Mouse (Mus musculus) mouse trophoblast stem cell (cell line): ENCODE data around the gene Col4a4.

ENCODE experiments used
- in situ Hi-C, 2 experiments: fragments of 300-500 bp; cut with MseI, MboI; formaldehyde crosslinking; loops; 2 replicates in 1 of 2; 3 replicates in 1 of 2; pipeline ENCODE4 v1.15.1; 2025

Col4a4 gene

GRCm38 (mm10) chr1:82476256-82476655, 110.4 kb downstream of the Col4a4 start:
- in situ Hi-C loops, result no loop called here

- in situ Hi-C loops, result no loop called here
Observed at GRCm38 (mm10) chr1:82475821-82476220, 110.8 kb downstream of the Col4a4 start.

- in situ Hi-C loops, result no loop called here
Observed at GRCm38 (mm10) chr1:82475254-82475653, 111.4 kb downstream of the Col4a4 start.

- in situ Hi-C loops, result loop anchor here in 1 of 2 experiments (25.0 kb wide), 1 partner anchor 1162 kb away; no protein-coding TSS in a partner anchor
Observed at GRCm38 (mm10) chr1:82474461-82474961, 112.1 kb downstream of the Col4a4 start.

- in situ Hi-C loops, result loop anchor here in 1 of 2 experiments (25.0 kb wide), 1 partner anchor 1161 kb away; no protein-coding TSS in a partner anchor
Observed at GRCm38 (mm10) chr1:82473467-82473866, 113.2 kb downstream of the Col4a4 start.

GRCm38 (mm10) chr1:82470516-82471225, 116.0 kb downstream of the Col4a4 start:
- in situ Hi-C loops, result loop anchor here in 1 of 2 experiments (25.0 kb wide), 1 partner anchor 1158 kb away; no protein-coding TSS in a partner anchor

- in situ Hi-C loops, result loop anchor here in 1 of 2 experiments (25.0 kb wide), 1 partner anchor 1157 kb away; no protein-coding TSS in a partner anchor
Observed at GRCm38 (mm10) chr1:82468872-82469271, 117.8 kb downstream of the Col4a4 start.

- in situ Hi-C loops, result loop anchor here in 1 of 2 experiments (25.0 kb wide), 1 partner anchor 1153 kb away; no protein-coding TSS in a partner anchor
Observed at GRCm38 (mm10) chr1:82465321-82465853, 121.3 kb downstream of the Col4a4 start.

DNA sequence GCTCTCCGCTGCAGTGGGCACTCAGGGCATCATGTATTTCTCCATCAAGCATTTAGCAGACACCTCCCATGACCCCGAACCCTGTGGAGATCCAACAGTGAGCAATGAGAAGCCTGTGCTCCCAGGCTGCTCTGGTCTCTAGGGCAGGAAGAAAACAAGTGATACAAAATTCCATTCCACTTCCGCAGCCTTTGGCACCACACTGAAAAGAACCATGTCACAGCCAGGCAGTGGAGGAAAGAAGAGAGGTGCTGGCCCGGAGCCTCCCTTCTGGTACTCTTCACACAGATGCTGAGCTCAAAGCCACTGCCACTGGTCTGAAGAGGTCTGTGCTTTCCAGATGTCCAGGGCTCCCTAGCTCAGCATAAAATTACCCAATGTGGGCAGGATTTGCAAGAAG, 125.6 kb downstream of the Col4a4 start:
- in situ Hi-C loops, result loop anchor here in 1 of 2 experiments (25.0 kb wide), 1 partner anchor 1149 kb away; no protein-coding TSS in a partner anchor

DNA sequence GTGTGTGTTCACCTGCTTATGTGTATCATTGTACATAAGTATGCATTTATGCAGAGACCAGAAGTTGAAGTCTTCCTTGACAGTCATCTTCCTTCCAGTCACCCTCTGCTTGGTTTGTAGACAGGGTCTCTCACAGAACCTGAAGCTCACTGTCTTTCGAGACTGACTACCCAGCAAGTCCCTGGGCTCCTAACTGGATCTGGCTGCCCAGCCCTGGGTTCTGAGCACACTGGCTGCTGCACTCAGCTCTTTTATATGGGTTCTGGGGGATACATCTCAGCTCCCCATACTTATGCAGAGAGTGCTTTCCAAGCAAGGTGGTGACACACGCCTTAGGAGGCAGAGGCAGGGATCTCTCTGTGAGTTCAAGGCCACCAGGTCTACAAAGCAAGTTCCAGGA, 126.7 kb downstream of the Col4a4 start:
- in situ Hi-C loops, result loop anchor here in 1 of 2 experiments (25.0 kb wide), 1 partner anchor 1148 kb away; no protein-coding TSS in a partner anchor

- in situ Hi-C loops, result loop anchor here in 1 of 2 experiments (25.0 kb wide), 1 partner anchor 1147 kb away; no protein-coding TSS in a partner anchor
Observed at GRCm38 (mm10) chr1:82459350-82459749, 127.3 kb downstream of the Col4a4 start.

GRCm38 (mm10) chr1:82454031-82454430, 132.6 kb downstream of the Col4a4 start:
- in situ Hi-C loops, result loop anchor here in 1 of 2 experiments (25.0 kb wide), 1 partner anchor 1142 kb away; no protein-coding TSS in a partner anchor

- in situ Hi-C loops, result loop anchor here in 1 of 2 experiments (25.0 kb wide), 1 partner anchor 1140 kb away; no protein-coding TSS in a partner anchor
Observed at GRCm38 (mm10) chr1:82451927-82452651, 134.6 kb downstream of the Col4a4 start.

GRCm38 (mm10) chr1:82449851-82450250, 136.8 kb downstream of the Col4a4 start:
- in situ Hi-C loops, result loop anchor here (25.0 kb wide), 1 partner anchor 1138 kb away; no protein-coding TSS in a partner anchor

GRCm38 (mm10) chr1:82446049-82446448, 140.6 kb downstream of the Col4a4 start:
- in situ Hi-C loops, result loop anchor here in 1 of 2 experiments (25.0 kb wide), 1 partner anchor 1134 kb away; no protein-coding TSS in a partner anchor

DNA sequence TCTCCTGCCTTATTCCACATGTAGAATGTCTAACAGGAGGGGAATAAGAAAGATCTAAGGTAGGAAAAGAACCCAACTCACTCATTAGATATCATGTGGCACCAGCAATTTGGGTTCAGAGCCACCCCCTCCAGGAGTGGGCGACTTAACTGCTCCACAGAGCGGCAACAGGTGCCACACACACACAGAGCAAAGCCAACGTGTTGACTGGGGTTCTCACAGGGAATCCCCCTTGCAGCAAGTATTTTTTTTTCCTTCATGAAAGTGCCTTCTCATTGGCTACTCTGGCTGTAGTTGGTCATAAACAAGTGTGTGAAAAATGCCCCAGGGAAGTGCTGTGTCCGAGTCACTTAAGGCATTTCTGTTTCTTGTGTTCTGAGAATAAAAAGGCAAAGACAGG, 143.1 kb downstream of the Col4a4 start:
- in situ Hi-C loops, result loop anchor here in 1 of 2 experiments (25.0 kb wide), 1 partner anchor 1131 kb away; no protein-coding TSS in a partner anchor

DNA sequence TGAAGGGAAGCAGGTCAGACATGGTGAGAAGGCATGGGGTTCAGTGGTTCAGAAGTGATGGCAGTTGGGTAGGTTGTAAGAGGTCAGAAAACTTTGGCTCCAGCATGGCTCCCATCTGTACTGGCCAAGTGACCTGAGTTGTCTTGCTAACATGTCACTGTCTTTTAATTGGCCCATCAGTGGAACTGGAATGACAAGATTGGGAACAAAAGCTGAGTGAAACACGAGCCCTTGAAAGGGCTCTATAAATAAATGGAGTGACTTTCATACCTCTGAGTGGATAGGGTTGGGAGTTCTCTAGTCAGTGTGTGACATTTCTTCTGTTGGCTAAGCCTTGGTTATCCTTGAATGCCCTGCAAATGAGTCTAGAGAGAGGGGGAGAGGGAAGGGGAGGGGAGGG, 146.5 kb downstream of the Col4a4 start:
- in situ Hi-C loops, result loop anchor here in 1 of 2 experiments (25.0 kb wide), 1 partner anchor 1128 kb away; no protein-coding TSS in a partner anchor

DNA sequence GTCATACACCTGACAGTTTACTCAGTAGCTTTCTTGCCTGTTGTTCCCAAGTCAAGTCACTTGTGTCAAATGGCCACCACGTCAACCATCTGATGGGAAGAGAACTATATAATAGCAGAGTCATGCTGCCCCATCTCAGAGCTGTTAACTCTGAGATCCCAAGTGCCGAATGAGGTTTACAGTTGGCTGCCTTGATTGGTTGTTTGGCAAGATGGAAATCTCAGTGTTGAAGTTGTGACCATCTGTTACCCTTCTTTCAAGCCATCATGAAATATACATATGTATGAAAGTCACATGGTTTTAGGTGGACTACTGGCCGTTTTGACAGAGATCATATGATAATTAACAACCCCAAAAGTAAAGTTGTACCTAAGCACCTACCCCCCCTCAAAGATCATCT, 149.4 kb downstream of the Col4a4 start:
- in situ Hi-C loops, result loop anchor here (10.0 to 25.0 kb wide), 2 partner anchors 142 to 1125 kb away; partner anchors contain the start of gene Irs1 (in 1 of the 2)

DNA sequence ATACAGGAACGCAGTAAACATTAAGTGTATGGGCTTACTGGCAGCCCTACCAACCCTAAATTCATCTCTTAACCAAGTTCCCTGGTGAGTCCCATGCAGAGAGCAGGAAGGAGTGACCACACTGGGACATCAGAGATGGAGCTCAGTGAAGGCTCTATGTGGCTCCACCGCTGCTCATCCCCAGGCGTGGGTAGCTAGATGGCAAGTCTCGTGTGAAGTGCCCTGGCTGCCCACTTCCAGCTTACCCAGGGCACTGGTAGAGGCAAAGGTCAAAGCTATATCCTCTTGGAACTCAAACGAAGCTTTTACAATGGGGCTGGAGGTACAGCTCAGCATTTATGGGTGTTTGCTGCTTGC, 153.0 kb downstream of the Col4a4 start:
- in situ Hi-C loops, result loop anchor here (10.0 to 25.0 kb wide), 2 partner anchors 139 to 1121 kb away; partner anchors contain the start of gene Irs1 (in 1 of the 2)

GRCm38 (mm10) chr1:82432919-82433648, 153.6 kb downstream of the Col4a4 start:
- in situ Hi-C loops, result loop anchor here (10.0 to 25.0 kb wide), 2 partner anchors 138 to 1121 kb away; partner anchors contain the start of gene Irs1 (in 1 of the 2)
